Mouse (Mus musculus): Measurements from ENCODE around the gene Nedd9.

DNA sequence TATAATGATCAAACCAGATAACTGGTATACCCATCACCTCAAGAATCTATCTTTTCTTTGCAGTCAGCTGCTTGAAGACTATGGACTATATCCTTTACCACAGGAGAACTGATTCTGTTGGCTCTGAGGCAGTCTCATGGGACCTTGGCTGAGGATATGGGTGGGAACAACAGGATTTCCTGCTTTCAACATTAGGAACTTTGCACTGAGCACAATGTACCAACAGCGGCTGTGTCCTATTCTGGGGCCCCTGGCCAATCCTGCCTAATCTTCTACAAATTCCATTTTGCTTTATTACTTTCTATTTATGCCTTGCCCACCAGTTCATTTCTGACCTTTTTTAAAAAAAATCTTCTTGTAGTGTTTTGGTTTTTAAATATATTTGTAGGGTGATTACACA is 21.0 kb downstream of the Nedd9 start:
- TF ChIP-seq POLR2A (IDR thresholded peaks at IDR 0.05; ENCODE audit: insufficient read depth, low read length) (no peak), CTCF (IDR thresholded peaks at IDR 0.05; ENCODE audit: low read depth, low read length) (no peak), EP300 (IDR thresholded peaks at IDR 0.05; ENCODE audit: insufficient read depth, low read depth, low read length) (no peak)

Data from ES-Bruce4 (cell line).